Mouse (Mus musculus) cerebellum, adult 11-12 months (tissue): ENCODE results near the gene Serinc4.
"Not testable (repeated sequence)": the region's sequence is repeated elsewhere in the genome, so short reads cannot be mapped to it uniquely, and the experiment has no call there.

ENCODE experiments used
- DNase-seq: peaks from one replicate; pipeline ENCODE4 v3.0.0; 2022

Gene Serinc4

GRCm38 (mm10) chr2:121456692-121457642, at the start of gene Serinc4:
TSS of gene Serinc4 (minus strand) at chr2:121456781.
- peak; percentile 70 for DNase-seq

- DNase-seq: not testable (repeated sequence)
Observed at GRCm38 (mm10) chr2:121501550-121501949, 45.0 kb upstream of the Serinc4 start.

DNA sequence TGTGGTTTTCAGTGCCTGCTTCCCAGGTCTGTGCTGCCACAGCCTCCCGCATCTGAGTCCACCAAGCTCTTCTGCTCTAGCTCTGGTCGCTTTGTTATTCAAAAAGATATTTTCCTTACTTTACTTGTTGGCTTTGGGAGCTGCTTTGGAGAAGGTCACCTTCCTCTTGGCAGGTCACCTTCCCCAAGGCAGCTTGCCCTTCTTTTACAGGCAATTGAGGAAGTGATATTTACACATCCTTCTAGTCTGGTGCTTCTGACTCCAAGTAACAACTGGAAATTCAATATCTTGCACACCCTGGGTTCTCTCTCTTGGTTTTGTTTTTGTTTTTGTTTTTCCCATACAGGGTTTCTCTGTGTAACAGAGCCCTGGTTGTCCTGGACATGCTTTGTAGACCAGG, 27.8 kb upstream of the Serinc4 start:
- DNase-seq: not testable (repeated sequence)

DNA sequence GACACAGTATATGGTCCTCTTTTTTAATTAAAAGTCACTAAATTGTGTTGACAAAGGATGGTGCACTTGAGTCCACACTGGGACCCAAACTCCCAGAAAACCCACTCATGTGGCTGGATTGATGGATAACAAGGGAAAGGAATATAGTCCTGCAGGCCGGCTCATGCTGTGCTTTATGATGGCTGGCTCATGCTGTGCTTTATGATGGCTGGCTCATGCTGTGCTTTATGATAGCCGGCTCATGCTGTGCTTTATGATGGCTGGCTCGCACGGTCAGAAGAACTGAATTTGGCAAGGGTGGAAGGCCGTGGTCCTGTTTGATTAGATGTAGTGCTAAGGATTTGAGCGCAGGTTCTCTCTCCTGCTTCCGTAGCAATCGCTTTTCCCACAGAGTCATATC, 27.0 kb upstream of the Serinc4 start:
- no peak for DNase-seq

DNA sequence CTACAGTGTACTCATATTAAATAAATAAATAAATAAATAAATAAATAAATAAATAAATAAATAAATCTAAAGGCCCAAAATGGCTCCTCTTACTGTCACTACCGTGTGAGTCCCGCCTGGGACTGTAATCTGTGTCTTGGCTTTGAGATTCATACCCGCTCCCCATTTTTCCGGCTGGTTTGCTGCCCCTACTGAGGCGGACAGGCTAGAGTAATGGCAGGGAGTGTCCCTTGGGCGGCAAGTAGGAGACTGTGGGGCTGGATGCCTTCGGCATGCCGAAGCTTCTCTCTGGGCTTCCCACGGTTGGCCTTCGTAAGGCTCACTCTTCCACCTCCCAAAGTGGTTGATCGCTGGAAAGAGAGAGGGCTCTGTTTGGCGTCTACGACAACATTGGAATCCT, 24.3 kb upstream of the Serinc4 start:
- DNase-seq: not testable (repeated sequence)

DNA sequence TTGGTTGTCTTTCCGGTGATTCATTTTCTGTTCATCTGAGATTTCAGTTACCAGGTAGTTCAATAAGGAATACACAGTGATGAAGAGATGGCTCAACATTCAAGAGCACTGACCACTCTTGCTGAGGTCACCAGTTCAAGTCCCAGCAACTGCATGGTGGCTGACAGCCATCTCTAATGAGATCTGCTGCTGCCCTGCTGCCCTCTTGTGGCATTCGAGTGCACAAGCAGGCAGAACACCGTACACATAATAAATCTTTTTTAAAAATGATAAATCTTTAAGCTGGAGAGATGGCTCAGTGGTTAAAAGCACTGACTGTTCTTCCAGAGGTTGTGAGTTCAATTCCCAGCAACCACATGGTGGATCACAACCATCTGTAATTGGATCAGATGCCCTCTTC, 23.9 kb upstream of the Serinc4 start:
- no peak for DNase-seq

DNA sequence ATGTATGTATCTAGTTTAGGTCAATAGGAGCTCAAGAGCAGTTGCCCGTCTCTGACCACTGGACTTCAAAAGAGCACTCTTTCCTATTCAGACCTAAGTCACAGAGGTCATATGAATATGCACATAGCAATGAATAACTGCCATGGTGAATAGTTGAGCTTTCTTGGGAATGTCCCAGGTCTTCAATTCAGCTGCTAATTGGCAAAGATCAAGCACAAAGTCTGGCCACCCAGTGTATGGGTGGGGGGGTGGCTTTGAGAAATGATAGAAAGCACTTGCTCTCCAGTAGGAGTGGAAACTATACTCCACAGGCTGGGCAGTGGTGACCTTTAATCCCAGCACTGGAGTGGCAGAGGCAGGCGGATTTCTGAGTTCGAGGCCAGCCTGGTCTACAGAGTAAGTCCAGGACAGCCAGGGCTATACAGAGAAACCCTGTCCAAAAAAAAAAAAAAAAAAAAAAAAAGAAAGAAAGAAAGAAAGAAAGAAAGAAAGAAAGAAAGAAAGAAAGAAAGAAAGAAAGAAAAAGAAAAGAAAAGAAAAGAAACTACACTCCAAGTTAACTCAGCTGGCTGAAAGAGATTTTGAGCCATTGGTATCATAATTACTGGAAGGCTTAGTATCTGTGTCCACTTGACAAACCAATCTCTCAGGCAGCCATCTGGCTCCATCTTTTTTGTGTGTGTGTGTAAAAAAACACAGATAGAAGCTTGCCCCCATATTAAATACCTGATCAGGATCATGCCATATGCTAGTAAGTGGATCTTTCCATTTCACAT, 21.1 kb upstream of the Serinc4 start:
- no peak for DNase-seq

DNA sequence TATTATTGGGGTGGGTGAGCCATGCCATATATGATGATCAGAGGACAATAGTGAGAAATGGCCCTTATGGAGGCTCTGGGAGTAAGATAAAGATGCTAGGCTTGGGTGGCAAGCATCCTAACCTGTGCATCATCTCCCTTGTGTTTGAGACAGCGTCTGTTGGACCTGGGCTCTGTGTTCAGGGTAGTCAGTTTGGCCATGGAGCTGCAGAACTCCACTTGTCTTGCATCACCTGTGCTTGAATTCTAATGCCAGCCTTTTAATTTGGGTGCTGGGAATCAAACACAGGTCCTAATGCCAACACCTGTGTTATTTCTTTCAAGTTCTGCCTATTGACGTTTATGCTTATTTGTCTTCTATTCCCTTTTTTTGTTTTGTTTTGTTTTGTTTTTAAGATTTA, 18.7 kb upstream of the Serinc4 start:
- not testable (repeated sequence) for DNase-seq

GRCm38 (mm10) chr2:121474180-121474535, 17.6 kb upstream of the Serinc4 start:
- DNase-seq: no peak

GRCm38 (mm10) chr2:121473301-121474179, 17.0 kb upstream of the Serinc4 start, which contains the start of gene Mfap1b:
TSS of gene Mfap1b (minus strand) at chr2:121474067.
- DNase-seq: peak; percentile 81

GRCm38 (mm10) chr2:121472783-121473182, 16.2 kb upstream of the Serinc4 start:
- not testable (repeated sequence) for DNase-seq

- not testable (repeated sequence) for DNase-seq
Observed at GRCm38 (mm10) chr2:121468982-121469381, 12.4 kb upstream of the Serinc4 start.

GRCm38 (mm10) chr2:121460071-121460470, 3.5 kb upstream of the Serinc4 start:
- DNase-seq: no peak

- DNase-seq: no peak
Observed at GRCm38 (mm10) chr2:121455534-121455933, 1.0 kb downstream of the Serinc4 start.

- DNase-seq: no peak
Observed at GRCm38 (mm10) chr2:121453917-121454316, 2.7 kb downstream of the Serinc4 start.

- DNase-seq: no peak
Observed at GRCm38 (mm10) chr2:121452990-121453389, 3.6 kb downstream of the Serinc4 start, which contains the start of gene Hypk. TSS of gene Hypk (plus strand) at chr2:121453290.

- no peak for DNase-seq
Observed at GRCm38 (mm10) chr2:121452361-121452760, 4.2 kb downstream of the Serinc4 start.

GRCm38 (mm10) chr2:121450093-121450492, 6.5 kb downstream of the Serinc4 start:
- no peak for DNase-seq

DNA sequence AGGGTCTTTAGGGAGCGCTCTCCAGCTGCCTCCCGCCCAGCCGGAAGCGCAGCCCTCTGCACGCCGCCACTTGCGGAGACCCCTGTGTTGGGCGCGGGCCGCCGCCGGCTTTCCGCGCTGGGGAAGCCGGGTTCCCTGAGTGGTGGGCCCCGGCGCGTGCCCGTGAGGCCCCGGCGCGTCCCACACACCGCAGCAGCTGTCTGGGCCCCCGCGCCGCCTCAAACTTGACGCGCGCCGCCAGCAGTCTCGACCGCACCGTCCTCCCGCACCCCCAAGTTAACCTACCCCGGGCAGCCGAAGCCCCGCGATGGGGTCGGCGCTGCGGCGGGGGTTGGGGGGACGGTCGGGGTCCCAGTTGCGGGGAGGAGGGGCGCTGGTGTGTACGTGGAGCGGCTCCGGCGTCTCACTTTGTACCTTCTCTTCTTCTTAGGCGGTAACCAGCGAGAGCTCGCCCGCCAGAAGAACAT, 7.0 kb downstream of the Serinc4 start:
- no peak for DNase-seq

GRCm38 (mm10) chr2:121448739-121449535, 7.6 kb downstream of the Serinc4 start, which contains the start of gene Serf2:
TSS of gene Serf2 (plus strand) at chr2:121449195.
- peak; percentile 100 for DNase-seq

- DNase-seq: no peak
Observed at GRCm38 (mm10) chr2:121448136-121448535, 8.4 kb downstream of the Serinc4 start.
